Mouse (Mus musculus): ENCODE data around the gene Cobll1.
"Not testable (repeated sequence)": the region's sequence is repeated elsewhere in the genome, so short reads cannot be mapped to it uniquely, and the experiment has no call there.

Cobll1 gene

DNA sequence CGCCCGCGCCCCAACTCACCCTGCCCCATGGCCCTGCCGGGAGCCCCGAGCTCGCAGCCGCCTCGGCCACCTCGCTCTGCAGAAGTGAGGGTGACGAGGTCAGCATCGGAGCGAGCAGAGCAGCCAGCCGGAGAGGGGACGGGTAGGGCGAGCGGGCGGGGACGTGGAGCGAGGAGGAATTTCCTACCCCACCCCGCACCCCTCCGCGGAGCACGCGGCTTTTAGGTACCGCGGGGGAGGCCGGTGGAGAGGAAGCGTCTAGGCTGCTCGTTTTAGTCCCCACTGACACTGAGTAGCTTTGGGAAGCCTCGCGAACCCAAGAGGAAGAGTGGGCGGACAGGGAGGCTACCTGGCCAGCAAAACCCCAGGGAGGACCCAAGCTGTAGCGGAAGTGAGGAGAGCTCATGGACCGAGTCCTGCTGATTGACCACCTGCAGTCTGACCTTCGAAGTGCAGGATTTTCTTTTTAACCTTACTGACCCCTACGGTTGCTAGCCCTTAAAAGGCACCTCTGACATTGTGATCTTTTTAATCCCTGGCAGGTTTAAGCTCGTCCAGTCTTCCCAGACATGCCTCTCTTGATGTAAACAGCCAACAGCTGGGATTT is at the start of gene Cobll1:
TSS of gene Cobll1 (minus strand) at position 440 of the 607 bp plus-strand sequence.
- no peak for DNase-seq

DNA sequence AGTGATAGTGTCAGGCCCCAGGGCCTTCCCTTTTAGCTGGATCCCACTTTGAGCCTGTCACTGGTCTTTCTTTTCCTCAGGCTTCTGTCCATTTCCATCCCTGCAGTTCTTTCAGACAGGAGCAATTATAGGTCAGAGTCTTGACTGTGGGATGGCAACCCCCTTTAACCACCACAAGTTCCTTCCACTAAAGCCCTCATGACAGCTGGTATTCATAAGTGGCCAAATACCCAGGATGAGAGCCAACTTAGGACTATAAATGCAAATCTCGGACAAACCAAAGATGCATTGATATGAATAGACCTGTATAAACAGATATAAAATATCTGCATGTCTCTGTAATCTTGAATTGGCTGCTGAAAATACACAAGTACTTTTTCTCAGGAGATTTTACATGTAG is 49.5 kb upstream of the Cobll1 start:
- no peak for DNase-seq

DNA sequence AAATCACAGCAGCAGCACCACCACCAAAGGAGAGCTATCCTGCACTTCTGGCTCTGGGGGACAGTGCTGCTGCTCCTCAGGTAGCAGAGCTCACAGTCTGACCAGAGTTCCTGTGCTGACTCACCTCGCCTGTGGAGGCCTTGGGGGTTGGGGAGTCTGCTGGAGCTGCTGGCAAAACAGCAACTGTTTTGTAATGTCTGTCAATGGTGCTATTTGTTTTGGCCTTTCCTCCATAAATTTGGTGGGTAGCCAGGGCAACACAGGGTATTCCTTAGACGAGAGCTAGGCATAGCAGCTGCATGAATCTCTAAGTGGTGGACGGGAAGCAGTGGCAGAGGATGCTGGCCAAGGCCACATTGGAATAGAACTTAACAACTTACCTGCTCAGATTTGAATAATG is 46.2 kb upstream of the Cobll1 start:
- DNase-seq: no peak

DNA sequence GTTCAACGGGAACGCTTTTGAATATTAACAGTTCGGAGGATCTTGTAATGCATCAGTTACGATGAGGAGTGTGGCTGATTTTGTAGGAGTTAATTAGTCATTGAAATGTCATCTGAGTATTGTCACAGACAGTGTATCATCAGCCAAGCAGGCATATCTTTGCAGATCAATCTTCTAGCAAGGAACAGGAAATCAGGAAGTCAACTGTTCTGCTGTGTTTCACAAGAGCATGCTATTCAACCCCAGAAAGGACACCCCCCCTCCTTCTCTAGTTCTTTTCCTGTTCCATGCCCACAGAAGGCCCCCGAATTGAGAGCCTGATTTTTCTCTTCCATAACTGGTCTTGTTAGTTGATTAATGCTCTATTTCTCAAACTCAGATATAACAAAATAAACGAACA is 43.8 kb upstream of the Cobll1 start:
- no peak for DNase-seq

DNA sequence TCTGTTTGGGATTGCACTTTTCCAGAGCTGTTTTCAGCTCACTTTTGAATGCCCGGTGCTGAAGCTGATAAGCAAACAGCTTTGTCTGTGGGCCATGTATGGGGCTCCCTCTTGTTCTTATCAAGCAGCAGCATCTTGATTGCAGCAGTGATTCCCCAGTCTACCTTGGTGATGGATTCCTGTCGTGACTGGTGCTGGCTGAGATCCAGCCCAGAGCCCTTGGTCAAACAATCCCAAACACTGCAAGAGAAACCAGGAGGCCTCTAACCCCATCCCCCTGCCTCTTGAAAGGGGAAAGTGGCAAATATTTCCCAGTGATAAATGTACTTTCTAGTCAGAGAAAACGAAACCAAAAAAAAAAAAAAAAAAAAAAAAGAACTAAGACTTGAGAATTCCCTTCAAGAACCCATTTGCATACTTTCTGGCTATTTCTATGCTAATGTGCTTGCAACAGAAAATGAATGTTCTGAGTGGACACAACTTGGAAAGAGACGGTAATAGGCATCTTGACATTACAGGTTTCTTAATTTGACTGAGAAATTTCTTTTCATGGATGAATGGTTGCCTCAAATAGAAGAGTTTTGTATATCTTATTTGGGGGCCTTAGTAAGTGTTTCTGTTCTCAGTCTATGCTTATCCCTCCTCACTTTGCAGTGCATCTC is 40.0 kb upstream of the Cobll1 start:
- DNase-seq: no peak

DNA sequence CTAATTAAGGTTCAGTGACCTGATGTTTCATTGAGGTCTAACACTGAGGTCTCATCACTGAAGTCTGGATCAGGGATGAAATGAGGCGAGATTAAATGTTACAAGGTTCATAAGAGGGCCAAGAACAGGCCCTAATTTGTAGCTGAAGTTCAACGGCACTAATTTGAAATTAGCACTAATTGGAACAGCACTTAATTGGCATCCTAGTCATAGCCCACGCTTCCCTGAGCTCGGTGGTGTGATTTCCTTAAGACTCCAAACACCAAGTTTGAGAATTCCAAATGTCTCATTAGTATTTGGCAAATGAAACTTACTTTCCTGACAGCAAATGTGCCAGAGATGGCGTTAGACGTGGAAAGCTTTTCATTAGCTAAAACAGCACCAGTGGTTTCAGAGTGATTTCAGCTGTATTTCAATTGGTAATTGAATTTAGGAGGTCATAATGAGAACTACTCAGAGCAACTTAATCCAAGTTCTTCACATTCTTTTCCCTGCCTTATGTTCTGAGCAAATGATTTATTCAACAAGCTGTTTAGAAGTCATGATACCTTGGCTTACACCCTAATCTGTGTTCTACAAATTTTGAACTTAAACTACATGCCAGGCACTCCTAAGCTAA is 36.3 kb upstream of the Cobll1 start:
- DNase-seq: no peak

DNA sequence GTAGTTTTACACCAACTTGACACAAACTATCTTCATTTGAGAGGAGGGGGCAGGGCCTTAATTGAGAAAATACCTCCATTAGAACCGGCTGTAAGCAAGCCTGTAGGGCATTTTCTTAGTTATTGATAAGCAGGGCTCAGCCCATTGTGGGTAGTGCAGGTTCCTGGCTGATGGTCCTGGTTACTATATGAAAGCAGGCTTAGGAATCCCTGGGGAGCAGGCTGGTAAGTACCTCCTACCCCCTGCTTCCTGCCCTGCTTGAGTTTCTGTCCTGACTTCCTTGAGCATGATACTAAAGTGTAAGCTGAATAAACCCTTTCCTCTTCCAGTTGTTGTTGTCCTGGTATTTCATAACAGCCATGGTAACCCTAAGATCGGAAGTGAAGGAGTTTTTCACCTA is 34.7 kb upstream of the Cobll1 start:
- no peak for DNase-seq

DNA sequence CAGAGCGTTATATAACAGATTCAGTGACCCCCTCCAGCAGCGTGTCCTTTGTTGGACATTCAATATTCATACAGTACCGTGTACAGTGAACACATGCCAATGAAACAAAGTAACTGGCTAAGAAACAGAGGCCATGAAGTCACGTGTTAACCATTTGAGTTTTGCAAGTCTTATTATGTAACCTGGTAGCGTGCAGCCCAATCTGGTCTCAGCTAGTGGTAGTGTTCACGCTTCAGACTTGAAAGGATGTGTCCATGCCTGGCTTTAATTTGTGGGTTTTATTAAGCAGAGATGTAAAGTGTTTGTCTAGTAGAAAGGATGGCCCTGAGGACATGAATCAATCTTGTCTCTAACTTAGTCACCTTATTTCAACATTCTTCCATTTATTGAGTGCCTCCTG is 29.5 kb upstream of the Cobll1 start:
- DNase-seq: no peak

DNA sequence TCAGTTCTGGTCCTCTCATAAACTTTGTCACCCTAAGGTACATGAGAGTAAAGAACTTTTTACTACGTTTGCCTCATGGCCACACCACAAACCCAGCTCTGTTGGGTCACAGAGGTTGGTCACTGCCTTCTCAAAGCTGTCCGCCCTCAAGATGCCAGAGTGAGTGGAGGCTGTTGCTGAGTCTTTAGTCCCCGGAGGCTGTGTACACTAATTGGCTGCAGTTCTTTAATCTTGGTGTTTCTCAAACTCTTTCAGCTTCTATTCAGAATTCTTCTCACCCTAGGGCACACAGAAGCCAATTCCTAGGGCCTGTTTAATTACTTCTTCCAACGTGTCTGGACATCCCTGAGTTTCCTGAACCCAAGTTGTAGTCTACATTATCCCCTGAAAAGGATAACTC is 28.6 kb upstream of the Cobll1 start:
- DNase-seq: no peak

DNA sequence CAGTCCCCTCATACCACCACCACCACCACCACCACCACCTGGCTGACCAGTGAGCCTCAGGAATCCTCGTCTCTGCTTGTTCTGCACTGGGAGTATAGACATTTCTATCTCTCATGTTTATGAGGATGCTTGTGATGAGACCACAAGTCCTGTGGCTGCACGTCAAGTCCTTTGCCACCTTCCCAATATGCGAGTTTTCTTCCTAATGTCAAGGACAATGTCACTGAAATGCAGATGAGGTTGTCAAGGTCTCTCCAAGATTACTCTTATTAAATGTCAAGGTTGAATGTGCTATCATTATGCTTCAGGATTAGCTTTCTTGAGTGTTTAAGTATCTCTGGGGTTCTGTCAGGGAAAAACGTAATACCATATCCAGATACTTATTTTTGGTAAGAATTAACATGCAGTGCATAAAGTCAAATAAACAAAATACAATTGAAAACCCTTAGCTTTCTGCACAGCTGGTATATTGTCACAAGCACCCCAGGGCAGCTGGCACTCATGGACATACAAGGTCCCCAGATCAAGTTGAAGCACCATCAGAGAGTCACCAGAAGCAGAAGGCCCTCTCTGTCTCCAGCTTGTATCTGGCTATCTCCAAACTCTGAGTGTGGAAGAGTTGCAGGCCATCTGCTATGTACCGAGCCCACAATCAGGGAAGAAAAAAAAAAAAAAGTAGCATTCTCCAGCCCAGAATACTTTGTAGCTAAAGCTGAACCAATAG is 27.5 kb upstream of the Cobll1 start:
- DNase-seq: no peak

DNA sequence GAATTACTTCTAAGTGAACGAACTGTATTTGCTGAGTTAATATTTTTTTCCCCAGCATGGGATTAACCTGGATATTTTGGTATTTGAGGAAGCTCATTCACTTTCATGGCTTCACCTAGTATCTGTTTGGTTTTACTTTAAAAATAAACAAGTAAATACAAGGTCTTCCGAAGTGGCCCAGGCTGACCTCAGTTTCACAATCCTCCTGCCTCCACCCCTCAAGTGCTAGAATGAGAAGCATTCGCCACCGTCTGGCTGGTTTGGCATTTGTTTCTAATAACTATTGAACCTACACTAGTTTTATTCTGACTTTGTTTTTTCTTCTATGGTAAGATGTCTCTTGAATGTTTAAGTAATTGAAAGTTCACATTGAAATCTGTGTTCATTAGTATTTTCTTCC is 23.0 kb upstream of the Cobll1 start:
- DNase-seq: no peak

DNA sequence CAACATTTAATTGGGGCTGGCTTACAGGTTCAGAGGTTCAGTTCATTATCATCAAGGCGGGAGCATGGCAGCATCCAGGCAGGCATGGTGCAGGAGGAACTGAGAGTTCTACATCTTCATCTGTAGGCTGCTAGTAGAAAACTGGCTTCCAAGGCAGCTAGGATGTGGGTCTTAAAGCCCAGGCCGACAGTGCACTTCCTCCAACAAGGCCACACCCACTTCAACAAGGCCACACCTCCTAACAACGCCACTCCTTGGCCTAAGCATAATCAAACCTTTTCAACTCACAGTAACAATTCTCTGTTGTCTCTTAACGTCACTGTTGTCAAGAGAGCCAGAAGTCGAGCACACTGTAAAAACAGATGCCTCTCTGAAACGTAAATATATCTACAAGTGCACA is 21.6 kb upstream of the Cobll1 start:
- not testable (repeated sequence) for DNase-seq

DNA sequence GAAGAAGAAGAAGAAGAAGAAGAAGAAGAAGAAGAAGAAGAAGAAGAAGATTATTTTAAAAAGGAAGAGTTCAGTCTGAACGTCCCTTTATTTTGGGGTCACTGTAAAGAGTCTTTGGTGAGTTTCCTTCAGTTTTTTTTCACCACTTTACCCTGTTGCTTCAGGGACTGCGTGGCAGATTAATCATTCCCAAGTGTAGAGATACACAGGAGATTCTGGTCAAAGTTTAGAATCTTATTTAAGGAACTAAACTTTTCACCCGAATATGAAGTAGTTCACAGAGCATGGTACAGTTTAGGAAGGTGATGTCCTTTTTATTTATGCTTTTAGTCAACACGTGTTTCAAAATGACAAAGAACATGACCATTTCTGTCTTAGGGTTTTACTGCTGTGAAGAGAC is 21.2 kb upstream of the Cobll1 start:
- no peak for DNase-seq

DNA sequence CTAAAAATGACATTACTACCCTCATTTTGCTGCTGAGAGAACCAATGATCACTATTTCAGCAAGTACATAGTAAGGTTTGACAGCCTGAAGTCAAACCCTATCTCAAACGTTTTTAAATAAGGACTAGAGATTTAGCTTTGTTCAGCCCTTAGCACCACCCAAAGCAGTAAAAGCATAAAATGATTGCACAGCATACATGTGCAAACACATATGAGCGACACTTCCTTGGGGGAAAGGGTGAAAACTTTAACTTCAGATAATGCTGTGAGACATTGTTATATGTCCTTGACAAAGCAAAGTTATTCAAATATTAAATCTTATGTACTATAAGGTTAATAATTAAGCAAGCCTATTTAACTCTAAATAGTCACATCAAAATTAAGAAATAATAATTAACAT is 18.2 kb upstream of the Cobll1 start:
- DNase-seq: no peak

DNA sequence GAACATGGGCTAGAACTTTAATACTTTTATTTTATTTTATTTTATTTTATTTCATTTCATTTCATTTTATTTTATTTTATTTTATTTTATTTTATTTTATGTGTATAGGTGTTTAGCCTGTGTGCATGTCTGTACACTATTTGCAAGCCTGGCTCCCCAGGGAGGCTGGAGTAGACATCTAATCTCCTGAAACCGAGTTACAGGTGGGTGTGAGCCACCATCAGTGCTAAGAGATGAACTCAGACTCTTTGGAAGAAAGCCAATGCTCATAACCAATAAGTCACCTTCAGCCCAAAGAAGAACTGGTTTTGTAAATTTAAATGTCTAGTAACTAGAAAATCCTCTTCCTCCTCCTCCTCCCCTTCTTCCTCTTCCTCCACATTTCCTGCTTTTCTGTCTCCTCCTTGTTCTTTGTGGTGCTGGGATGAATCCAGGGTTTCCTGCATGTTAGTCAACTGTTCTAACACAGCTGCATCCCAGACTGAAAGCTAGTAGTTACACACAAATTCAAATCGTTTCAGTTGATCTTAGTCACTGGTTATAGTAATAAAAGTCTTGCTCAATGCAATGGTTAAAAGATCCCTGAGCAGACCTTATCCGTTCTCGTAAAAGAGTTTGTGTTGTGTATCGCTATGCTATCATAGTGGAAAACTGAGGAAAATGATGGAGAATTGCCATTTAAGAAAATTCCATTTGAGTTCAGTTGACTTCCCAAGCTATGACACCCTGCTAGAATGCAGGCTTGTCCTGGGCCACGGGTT is 17.5 kb upstream of the Cobll1 start:
- no peak for DNase-seq

DNA sequence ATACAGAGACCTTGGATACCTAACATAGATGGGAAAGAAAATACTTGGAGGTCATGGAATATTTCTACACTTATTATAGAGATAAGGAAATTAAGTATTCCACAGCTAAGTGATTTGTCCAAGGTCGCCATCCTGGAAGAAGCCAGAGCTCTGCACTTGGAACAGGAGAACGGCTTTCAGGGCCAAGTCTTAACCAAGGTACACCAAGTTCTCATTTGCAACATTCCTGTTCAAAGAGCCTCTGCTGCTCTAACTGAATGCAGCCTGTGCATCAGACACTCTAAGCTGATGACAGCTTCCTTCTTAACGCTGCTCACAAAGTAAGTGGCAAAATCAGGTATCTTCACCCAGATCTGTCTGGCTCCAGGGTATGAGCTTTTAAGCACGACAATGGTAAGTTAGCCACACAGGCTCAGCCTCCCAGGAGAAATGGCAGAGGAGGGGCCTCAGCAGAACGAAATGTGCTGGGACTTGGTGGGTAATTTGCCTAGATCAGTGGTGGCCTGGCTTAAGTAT is 11.4 kb upstream of the Cobll1 start:
- DNase-seq: no peak

DNA sequence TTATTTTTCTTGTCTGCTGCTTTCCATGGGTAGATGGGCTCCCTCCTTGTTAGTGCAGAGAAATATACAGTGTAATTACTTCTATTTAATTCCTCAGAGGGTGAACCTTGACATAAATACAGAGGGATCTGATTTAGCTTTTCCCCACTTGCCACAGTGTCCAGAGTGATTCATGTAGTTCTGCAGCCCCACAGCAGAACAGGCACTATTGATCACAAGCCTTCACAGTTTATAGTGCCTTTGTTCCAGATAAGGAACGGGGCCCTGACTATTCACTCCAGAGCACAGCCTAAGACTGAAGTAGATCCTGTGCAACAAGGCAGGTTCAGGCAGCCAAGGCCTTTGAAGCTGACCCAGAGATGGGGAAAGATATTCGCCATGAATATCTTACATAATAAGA is 10.4 kb upstream of the Cobll1 start:
- DNase-seq: no peak

DNA sequence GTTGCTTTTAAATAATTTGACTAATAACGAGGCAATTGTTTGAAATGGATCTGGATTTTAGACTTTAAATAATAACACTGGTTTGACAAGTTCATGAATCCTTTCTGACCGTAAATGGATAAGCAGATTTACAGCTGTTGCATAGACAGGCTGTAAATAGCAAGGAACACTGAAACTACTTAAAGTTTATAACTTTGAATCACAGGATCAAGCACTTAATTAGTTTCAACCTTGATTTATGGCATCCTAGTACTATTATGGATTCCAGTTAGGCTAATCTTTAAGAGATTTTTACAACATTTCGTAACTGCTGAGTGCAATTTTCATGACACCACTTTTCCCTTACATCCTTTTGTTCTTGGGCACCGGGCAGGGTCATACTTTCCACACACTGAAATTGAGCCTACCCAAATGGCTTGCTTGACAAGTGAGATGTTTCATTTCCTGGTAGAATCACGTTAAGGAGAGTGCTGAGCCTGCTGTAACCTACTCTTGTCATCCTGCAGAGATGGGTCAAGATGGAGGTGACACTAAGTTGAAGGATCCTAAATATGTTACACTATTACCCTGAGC is 1.1 kb upstream of the Cobll1 start:
- DNase-seq: no peak

DNA sequence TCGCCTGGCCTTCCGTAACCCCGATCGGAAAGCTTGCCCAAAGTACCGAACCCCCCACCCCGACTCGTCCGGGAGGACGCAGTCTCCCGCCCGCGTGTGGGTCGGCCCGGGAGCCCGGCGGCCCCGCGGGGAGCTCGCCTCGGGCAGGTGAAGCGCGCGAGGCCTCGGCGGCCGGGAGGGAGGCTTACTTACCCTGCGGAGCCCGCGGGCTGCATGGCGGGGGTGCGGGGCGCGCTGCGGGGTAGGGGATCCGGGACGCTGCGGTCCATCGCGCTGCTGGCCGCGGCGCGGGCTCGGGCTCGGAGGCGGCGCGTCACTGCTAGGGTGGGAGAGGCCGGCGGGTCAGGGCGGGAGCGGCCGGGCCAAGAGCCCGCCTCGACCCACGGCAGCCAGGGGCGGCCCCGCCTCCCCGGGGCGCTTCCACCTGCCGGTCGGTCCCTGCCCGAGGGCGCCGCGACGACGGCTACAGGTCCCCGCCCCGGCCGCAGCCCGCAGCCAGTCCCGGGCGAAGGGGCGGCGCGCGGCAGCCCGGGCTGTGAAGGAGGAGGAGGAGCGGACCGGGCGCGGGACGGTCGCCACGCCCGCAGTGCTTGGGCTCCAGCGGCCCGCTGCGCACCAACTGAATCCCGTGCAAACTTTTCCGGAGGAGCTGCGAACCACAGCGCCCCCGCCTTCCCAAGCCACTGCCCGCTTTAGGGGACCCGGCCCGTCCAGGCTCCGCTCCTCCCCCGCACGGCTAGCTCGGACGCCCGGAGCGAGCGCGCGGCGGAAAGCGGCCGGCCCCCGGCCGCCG is 836 bp downstream of the Cobll1 start:
- DNase-seq: peak; percentile 23

DNA sequence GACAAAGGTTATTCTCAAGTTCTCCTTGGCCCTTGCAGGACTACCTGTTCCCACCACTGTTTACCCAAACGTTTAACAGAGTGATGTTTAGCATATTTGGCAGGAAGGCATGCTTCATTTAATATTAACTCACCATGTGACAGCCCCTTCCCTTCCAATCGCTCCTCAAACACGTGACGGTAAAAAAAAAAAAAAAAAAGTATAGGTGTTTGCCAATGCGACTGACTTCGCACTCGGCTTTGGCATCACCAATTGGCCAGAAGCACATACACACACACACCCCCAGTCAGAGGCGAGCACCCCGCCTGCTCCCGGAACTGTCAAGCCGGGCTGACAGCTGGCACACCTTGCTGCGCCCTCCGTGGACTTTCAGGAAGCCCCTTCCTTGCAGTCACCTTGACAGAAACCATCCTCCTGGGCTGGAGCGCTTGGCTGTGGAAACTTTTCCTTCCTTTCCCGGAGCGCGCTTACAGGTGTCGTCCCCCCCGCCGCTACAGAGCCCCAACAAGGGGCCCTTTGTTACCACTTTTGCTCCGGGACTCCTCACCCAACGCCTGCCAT is 1.5 kb downstream of the Cobll1 start:
- no peak for DNase-seq

DNA sequence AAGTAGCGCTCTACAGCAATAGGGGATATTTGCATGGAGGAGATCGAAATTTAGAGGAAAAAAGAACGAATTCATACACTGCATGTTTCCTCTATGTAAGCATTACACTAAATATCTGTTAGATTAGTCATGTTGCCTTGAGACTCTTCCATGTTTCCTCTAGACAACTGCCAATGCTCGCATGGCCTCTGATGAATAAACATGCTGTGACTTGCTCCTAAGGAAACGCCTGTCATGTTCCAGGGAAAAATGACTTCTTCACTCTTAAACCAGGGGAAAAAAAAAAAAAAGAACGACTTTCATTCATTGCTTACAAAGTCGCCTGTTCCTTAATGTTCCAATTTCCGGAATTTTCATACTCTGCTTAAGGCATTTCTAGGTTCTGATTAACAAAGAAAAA is 2.1 kb downstream of the Cobll1 start:
- no peak for DNase-seq
